Mouse (Mus musculus) megakaryocyte, embryonic 14.5 days (primary cell): ENCODE results near the gene Kcnip1. TPM values are rescaled to one million over a fixed set of nuclear protein-coding genes. Genes with fewer than 3 reads are reported as not detected.

Source experiments
- H3K27me3 ChIP-seq: replicated peaks from 2 replicates; pipeline ENCODE3; 2012; ENCODE audit warnings: inconsistent platforms
- H3K36me3 ChIP-seq: replicated peaks from 2 replicates; pipeline ENCODE3; 2012; ENCODE audit warnings: low read length, inconsistent platforms, mixed read lengths
- H3K4me1 ChIP-seq: 2 replicates; pipeline ENCODE4 v1.6.1; 2012; ENCODE audit warnings: inconsistent platforms
- H3K4me3 ChIP-seq: replicated peaks from 2 replicates; pipeline ENCODE3; 2012; ENCODE audit warnings: moderate library complexity, mild to moderate bottlenecking, inconsistent platforms
- H3K9me3 ChIP-seq: 2 replicates; pipeline ENCODE4 v1.6.1; 2012; ENCODE audit warnings: inconsistent platforms
- FLI1 ChIP-seq: IDR thresholded peaks from 2 replicates; pipeline ENCODE4 v1.6.1; 2012; ENCODE audit warnings: low read length, inconsistent platforms, mixed read lengths
- GATA1 ChIP-seq: IDR thresholded peaks from 3 replicates; pipeline ENCODE4 v1.6.1; 2012; ENCODE audit warnings: mixed read lengths, low read length, inconsistent platforms, borderline replicate concordance
- polyA plus RNA-seq: library from polyadenylated mRNA; stranded (reverse); fragments of >175 nt; gene quantifications from 2 replicates; pipeline ENCODE4 v1.2.3, GENCODE M21; 2012; ENCODE audit warnings: low replicate concordance; ENCODE audit not compliant: insufficient read depth

Gene Kcnip1
- polyA plus RNA-seq, 1 experiment = not detected

DNA sequence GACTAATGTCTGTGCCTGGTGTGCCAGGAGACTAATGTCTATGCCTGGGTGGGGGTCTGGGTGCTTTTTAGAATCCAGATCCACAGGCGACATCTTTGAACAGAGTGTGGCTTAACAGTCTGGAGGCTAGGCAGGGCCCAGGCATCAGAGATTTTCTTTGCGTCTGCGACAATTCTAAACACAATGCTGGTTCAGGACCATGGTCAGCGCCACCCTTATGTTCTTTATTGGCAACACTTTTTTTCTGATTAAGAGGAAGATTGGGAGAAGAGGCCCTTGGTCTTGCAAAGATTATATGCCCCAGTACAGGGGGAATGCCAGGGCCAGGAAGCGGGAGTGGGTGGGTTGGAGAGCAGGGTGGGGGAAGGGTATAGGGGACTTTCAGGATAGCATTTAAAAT, 205.6 kb downstream of the Kcnip1 start:
- Histone ChIP-seq H3K4me1 (no peaks in the 10 kb centered on the region), H3K9me3 (no peaks in the 10 kb centered on the region), H3K4me3 (no peak overlapping the region), H3K27me3 (no peaks in the 10 kb centered on the region), H3K36me3 (no peaks in the 10 kb centered on the region)
- TF ChIP-seq FLI1 (no peak), GATA1 (no peak)

GRCm38 (mm10) chr11:33786572-33786971, 206.4 kb downstream of the Kcnip1 start:
- Histone ChIP-seq H3K36me3 (no peaks in the 10 kb centered on the region), H3K9me3 (no peaks in the 10 kb centered on the region), H3K27me3 (no peaks in the 10 kb centered on the region), H3K4me1 (no peaks in the 10 kb centered on the region), H3K4me3 (no peak overlapping the region)
- TF ChIP-seq GATA1 = no peak
- no peak for TF ChIP-seq FLI1

GRCm38 (mm10) chr11:33781561-33781971, 211.4 kb downstream of the Kcnip1 start:
- no peak overlapping the region for H3K4me3 ChIP-seq
- no peaks in the 10 kb centered on the region for H3K27me3 ChIP-seq
- TF ChIP-seq GATA1 = no peak
- TF ChIP-seq FLI1 = no peak

GRCm38 (mm10) chr11:33780263-33780662, 212.7 kb downstream of the Kcnip1 start:
- H3K4me1 ChIP-seq = no peaks in the 10 kb centered on the region
- TF ChIP-seq FLI1 (no peak), GATA1 (no peak)
- no peaks in the 10 kb centered on the region for H3K27me3 ChIP-seq
- H3K9me3 ChIP-seq = no peaks in the 10 kb centered on the region
- no peaks in the 10 kb centered on the region for H3K36me3 ChIP-seq
- H3K4me3 ChIP-seq = no peak overlapping the region

More at GRCm38 (mm10) chr11:33781561-33781971, 211.4 kb downstream of the Kcnip1 start:
- Histone ChIP-seq H3K4me1 (no peaks in the 10 kb centered on the region), H3K36me3 (no peaks in the 10 kb centered on the region), H3K9me3 (no peaks in the 10 kb centered on the region)

DNA sequence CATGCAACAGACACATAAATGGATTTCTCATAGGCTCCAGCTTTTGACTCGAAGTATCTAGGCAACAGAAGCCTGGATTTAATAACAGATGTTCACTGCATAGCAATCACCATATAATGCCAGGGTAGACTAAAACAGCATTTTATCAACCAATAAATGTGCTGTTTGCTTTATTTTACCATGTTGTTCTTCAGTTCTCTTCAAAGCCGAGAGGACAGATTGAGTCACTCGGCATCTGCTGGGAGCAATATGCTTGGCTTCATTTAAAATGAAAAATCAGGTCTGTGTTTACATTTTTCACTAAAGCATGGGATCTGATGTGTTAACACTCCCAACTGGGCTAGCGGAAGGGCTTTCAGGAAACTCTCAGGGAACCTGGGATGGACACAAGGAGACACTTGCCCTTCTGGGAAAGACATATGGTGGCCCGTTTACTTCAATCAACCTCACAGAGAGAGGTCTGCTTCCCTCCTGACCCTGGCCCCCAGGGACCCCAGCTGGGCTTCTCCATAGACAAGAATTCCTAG, 220.3 kb downstream of the Kcnip1 start:
- Histone ChIP-seq H3K36me3 (no peaks in the 10 kb centered on the region), H3K4me1 (no peaks in the 10 kb centered on the region), H3K27me3 (no peaks in the 10 kb centered on the region), H3K9me3 (no peaks in the 10 kb centered on the region), H3K4me3 (no peak overlapping the region)
- no peak for TF ChIP-seq FLI1
- TF ChIP-seq GATA1 = no peak

DNA sequence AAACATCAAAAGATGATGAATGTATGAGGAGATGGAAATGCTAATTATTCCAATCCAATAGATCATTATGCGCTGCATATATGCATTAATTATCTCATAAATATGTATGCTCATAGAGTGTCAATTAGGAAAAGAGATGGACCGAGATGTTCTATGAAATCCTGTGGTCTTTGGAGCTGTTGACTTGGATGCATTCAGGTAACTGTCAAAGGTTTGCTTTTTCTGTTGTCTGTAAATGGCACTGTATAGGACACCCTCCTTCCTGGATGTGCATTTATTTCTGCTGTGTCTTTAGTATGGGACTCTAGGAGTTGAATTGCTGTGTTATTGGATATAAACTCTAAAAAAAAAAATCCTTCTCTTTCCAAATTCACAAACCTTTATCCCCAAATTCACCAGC, 220.9 kb downstream of the Kcnip1 start:
- Histone ChIP-seq H3K4me3 (no peak overlapping the region), H3K4me1 (no peaks in the 10 kb centered on the region), H3K27me3 (no peaks in the 10 kb centered on the region), H3K36me3 (no peaks in the 10 kb centered on the region), H3K9me3 (no peaks in the 10 kb centered on the region)
- TF ChIP-seq FLI1 (no peak), GATA1 (no peak)

DNA sequence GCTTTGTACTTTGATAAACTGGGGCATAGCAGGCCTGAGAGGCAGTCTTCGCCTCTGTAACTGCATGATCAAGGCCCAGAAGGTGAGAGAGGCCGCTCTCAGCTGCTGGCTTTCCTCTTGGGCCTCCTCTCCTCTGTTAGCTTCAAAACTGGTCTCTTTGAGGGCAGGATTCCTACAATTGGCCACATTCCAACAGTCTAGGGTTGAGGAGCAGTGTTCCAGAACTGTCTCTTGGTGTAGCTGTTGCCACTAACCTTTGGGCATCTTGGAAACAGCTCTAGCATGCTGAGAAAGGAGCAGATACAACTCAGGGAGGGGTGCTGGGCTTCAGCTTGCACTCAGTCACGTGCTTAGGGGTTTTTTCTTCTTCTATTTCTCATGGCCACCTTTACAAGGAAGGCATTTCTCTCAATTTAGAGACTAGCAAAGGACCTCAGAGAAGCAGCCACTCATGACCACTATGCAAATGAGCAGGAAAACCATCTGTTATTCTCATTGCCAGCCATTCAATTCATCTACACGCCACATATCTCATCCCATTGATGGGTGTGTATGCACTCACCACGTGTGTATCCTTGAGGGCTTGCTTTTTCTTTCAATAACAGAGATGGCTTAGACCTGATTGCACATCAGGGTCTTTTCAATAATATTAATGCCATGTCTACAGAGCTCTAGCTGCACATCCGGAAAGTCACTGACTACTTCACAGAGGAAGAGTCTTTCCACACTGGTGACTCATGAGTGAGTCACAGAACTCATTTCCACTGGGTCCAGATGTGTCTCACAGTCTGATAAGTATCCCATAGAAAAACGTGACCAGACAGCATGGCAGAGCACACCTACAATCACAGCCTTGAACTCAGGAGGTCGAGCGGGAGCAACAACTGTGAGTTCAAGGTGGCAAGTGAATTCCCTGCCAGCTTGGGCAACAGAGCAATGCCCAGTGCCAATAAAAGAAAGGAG, 225.7 kb downstream of the Kcnip1 start:
- no peaks in the 10 kb centered on the region for H3K4me1 ChIP-seq
- no peak for TF ChIP-seq GATA1
- no peak for TF ChIP-seq FLI1
- no peak overlapping the region for H3K4me3 ChIP-seq
- no peaks in the 10 kb centered on the region for H3K27me3 ChIP-seq
- H3K36me3 ChIP-seq = no peaks in the 10 kb centered on the region
- H3K9me3 ChIP-seq = no peaks in the 10 kb centered on the region

GRCm38 (mm10) chr11:33761201-33761755, 231.7 kb downstream of the Kcnip1 start:
- Histone ChIP-seq H3K36me3 (no peaks in the 10 kb centered on the region), H3K4me1 (no peaks in the 10 kb centered on the region), H3K27me3 (peaks cover 1% of the 10 kb centered on the region), H3K4me3 (no peak overlapping the region), H3K9me3 (no peaks in the 10 kb centered on the region)
- no peak for TF ChIP-seq GATA1
- TF ChIP-seq FLI1 = no peak

- Histone ChIP-seq H3K4me3 (no peak overlapping the region), H3K27me3 (peaks cover 1% of the 10 kb centered on the region), H3K36me3 (no peaks in the 10 kb centered on the region), H3K9me3 (no peaks in the 10 kb centered on the region), H3K4me1 (no peaks in the 10 kb centered on the region)
- no peak for TF ChIP-seq GATA1
Observed at GRCm38 (mm10) chr11:33756624-33757023, 236.3 kb downstream of the Kcnip1 start.

GRCm38 (mm10) chr11:33752431-33752873, 240.5 kb downstream of the Kcnip1 start:
- Histone ChIP-seq H3K36me3 (no peaks in the 10 kb centered on the region), H3K9me3 (peaks cover 7% of the 10 kb centered on the region), H3K27me3 (no peaks in the 10 kb centered on the region), H3K4me3 (no peak overlapping the region), H3K4me1 (no peaks in the 10 kb centered on the region)
- no peak for TF ChIP-seq GATA1
- TF ChIP-seq FLI1 = no peak
